Mouse (Mus musculus) kidney, embryonic 14.5 days (tissue): Measurements from ENCODE around the gene Bmp2k. TPM values are rescaled to one million over a fixed set of nuclear protein-coding genes. Genes with fewer than 3 reads are reported as not detected.

ENCODE experiments used
- ATAC-seq: fragments of 200-750 bp; cut with Nextera tagmentation; 2 replicates; pipeline ENCODE4 v1.8.0; 2017; ENCODE audit warnings: moderate number of reproducible peaks, mild to moderate bottlenecking, moderate TSS enrichment, moderate library complexity; ENCODE audit not compliant: low FRiP score, low TSS enrichment
- H3K27ac ChIP-seq: fragments of 300-500 bp; sonication (generic); 2 replicates; pipeline ENCODE4 v1.5.1; 2014; ENCODE audit warnings: low read depth, mild to moderate bottlenecking, low read length, moderate library complexity, mixed read lengths
- H3K27me3 ChIP-seq: fragments of 300-500 bp; sonication (generic); 2 replicates; pipeline ENCODE4 v1.6.1; 2014; ENCODE audit warnings: mild to moderate bottlenecking, low read length; ENCODE audit not compliant: control insufficient read depth, insufficient read depth
- H3K36me3 ChIP-seq: fragments of 300-500 bp; sonication (generic); 2 replicates; pipeline ENCODE4 v1.6.1; 2014; ENCODE audit warnings: low read length, mixed read lengths; ENCODE audit not compliant: control insufficient read depth, insufficient read depth
- H3K4me1 ChIP-seq: fragments of 300-500 bp; sonication (generic); 2 replicates; pipeline ENCODE4 v1.6.1; 2014; ENCODE audit warnings: low read length, mixed read lengths; ENCODE audit not compliant: control insufficient read depth, insufficient read depth
- H3K4me2 ChIP-seq: fragments of 300-500 bp; sonication (generic); replicated peaks from 2 replicates; pipeline ENCODE4 v1.6.1; 2014; ENCODE audit warnings: low read depth, mild to moderate bottlenecking, low read length
- H3K4me3 ChIP-seq: fragments of 300-500 bp; sonication (generic); 2 replicates; pipeline ENCODE4 v1.5.1; 2014; ENCODE audit warnings: mild to moderate bottlenecking, low read length
- H3K9ac ChIP-seq: fragments of 300-500 bp; sonication (generic); 2 replicates; pipeline ENCODE4 v1.6.1; 2014; ENCODE audit warnings: low read depth, mild to moderate bottlenecking, low read length, moderate library complexity
- H3K9me3 ChIP-seq: fragments of 300-500 bp; sonication (generic); 2 replicates; pipeline ENCODE4 v1.6.1; 2016; ENCODE audit warnings: low read length; ENCODE audit not compliant: control insufficient read depth
- WGBS: fragments of 180-500 bp; shearing (Covaris S2); extraction: QIAGEN DNeasy Blood & Tissue Kit; methylation state at CpG from one replicate; pipeline ENCODE4 v1.1.7; 2014; 5-methylcytosine and 5-hydroxymethylcytosine counted together
- polyA plus RNA-seq: library from polyadenylated mRNA; unstranded; fragments of >200 nt; fragmentation: Nextera tagmentation; extraction: Ambion mirVana; gene quantifications from 2 replicates; pipeline ENCODE4 v1.2.1, GENCODE M21; 2014

The Bmp2k gene
- polyA plus RNA-seq = 9.7 and 10.9 TPM in 2 replicates

DNA sequence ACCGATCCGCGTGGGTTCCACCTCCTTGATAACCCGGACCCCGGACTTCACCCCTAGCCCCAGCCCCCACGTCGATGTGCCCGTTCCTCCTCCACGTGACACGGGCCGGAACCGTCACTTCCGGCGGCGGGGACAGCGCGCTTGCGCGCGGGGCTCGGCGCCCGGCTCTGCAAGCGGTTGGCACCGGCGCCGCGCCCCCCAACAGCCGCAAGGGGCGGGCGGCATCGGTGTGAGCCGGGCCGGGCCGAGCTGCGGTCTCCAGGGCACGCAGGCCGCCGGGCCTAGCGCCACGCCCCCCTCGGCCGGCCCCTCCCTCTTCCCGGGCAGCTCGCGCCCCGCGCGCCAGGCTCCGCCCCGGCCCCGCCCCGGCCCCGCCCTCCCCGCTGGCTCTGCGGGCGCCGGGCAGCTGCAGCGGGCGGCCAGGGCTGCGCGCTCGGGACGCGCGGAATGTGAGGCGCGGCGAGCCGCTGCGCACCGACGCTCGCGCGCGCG lies at the start of gene Bmp2k:
Gene Bmp2k, plus strand, starts transcription at position 380 of the 492 bp plus-strand sequence.
- H3K4me2 ChIP-seq = peak within 1 kb of the TSS; percentile 81
- H3K36me3 ChIP-seq = no peaks in the 10 kb centered on the region
- WGBS = 0% methylated on average over 46 of the region's 78 CpGs
- H3K27ac ChIP-seq = peak within 1 kb of the TSS; percentile 93
- H3K4me3 ChIP-seq = peak within 1 kb of the TSS; percentile 86
- H3K9ac ChIP-seq = peak within 1 kb of the TSS; percentile 83
- H3K4me1 ChIP-seq = peaks cover 6% of the 10 kb centered on the region
- H3K27me3 ChIP-seq = no peaks in the 10 kb centered on the region
- no peaks in the 10 kb centered on the region for H3K9me3 ChIP-seq
- peak; percentile 95 for ATAC-seq

DNA sequence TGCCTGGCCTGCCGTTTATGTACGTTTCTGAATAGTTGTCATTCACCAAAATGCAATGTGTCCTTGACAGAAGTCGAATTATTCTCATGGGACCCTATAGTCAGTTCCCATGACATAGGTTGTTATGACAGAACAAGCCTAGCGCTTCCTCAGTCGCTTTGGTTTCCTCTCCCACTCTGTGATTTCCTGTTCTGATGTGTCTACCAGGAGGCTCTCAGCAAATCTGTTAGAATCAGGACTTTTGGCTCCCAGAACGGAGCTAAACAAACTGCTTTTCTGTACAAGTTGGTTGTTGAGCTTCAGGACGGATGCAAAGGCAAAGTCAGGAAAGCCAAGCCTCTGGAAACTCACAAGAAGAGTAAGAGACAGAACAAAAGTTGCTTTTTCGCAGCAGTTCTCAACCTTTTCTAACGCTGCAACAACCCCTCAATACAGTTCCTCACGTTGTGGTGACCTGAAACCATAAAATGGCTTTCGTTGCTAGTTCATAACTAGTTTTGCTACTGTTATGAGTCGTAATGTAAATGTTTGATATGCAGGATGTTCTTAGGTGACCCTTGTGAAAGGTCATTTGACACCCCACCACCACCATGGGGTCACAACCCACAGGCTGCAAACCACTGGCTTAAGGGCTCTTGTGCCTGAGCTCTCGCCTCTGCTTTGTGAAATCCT lies 48.5 kb upstream of the Bmp2k start:
- ATAC-seq = no peak
- no peak overlapping the region for H3K9ac ChIP-seq
- no peaks in the 10 kb centered on the region for H3K27me3 ChIP-seq
- H3K4me3 ChIP-seq = no peak overlapping the region
- no peak overlapping the region for H3K27ac ChIP-seq
- no peak overlapping the region for H3K4me2 ChIP-seq
- 81% methylated on average over 13 of the region's 13 CpGs for WGBS
- H3K4me1 ChIP-seq = no peaks in the 10 kb centered on the region
- no peaks in the 10 kb centered on the region for H3K36me3 ChIP-seq
- H3K9me3 ChIP-seq = no peaks in the 10 kb centered on the region

DNA sequence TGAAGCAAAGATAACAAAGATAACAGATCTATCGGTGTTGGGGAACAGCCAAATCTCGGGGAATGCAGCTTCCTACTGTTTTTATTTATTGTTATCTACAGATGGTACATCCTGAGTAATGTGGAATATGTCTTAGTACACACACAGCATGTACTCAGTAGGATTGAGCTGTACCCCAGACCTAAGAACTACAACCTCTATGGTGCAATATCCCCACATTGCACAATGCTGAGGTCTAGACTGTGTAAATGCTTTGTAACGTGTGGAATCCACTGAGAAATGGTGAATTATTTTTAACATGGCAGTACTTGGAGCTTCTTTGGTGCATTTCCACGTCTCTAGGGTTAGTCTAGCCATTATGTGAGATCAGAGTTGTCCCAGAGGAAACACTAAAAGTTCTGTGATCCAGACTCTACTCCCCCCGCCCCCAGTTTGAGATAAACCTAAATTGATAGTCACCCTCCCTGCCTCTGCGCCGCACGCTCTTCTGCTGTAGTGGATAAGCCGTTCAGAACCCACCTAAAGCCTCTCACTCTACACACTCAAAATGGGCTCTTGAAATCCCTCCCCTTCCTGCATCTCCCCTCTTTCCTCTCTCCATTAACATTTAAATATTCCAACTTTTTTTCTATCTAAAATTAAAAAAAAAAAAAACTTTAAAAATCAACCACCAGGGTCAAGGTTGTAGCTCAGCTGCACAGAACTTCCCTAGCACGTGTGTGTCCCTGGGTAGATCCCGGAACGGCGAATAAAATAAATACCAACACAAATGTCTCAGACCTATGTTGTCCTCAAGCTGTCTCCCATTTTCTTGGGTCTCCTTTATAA lies 47.4 kb upstream of the Bmp2k start:
- no peaks in the 10 kb centered on the region for H3K27me3 ChIP-seq
- H3K4me2 ChIP-seq = no peak overlapping the region
- WGBS = 91% methylated on average over 13 of the region's 13 CpGs
- no peaks in the 10 kb centered on the region for H3K4me1 ChIP-seq
- no peaks in the 10 kb centered on the region for H3K9me3 ChIP-seq
- H3K27ac ChIP-seq = no peak overlapping the region
- no peak overlapping the region for H3K4me3 ChIP-seq
- H3K9ac ChIP-seq = no peak overlapping the region
- ATAC-seq = no peak
- no peaks in the 10 kb centered on the region for H3K36me3 ChIP-seq

DNA sequence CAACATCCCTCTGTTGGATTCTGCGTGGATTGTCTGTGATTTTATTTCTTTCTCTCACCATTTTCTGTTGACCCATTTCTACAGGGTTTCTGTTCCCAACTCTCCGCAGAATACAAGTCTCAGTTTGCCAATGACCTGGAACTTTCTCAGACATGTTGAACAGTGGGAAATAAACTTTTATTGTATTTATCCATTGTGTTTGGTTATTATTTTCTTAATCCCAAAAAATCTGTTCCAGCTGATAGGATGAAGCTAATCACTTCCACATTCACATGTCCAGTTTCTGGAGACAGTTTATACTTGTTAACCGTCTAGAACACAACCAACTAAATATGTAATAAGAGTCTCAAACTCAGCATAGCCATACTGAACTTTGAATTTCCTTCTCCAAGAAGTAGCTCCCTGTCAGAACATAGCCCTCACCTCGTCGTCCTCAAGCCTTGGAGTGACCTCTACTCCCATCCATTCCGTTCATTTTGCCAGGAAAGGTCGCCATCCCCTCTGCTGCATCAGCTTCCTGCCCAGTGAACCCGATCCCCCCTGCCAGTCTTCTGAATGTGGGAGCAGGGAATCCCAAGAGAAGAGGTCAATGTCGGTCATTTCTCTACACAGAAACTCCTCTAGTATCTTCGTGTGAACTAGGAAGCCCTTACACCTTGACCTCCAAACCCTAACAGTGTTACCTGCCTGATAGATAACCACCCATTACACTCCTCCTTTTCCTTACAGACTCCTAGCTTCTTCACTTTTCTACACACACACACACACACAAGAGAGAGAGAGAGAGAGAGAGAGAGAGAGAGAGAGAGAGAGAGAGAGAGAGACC lies 46.6 kb upstream of the Bmp2k start:
- H3K27ac ChIP-seq = no peak overlapping the region
- no peaks in the 10 kb centered on the region for H3K27me3 ChIP-seq
- no peak for ATAC-seq
- WGBS = 53% methylated on average over 10 of the region's 10 CpGs
- no peaks in the 10 kb centered on the region for H3K36me3 ChIP-seq
- H3K9me3 ChIP-seq = no peaks in the 10 kb centered on the region
- no peak overlapping the region for H3K4me3 ChIP-seq
- H3K4me2 ChIP-seq = no peak overlapping the region
- no peak overlapping the region for H3K9ac ChIP-seq
- no peaks in the 10 kb centered on the region for H3K4me1 ChIP-seq

DNA sequence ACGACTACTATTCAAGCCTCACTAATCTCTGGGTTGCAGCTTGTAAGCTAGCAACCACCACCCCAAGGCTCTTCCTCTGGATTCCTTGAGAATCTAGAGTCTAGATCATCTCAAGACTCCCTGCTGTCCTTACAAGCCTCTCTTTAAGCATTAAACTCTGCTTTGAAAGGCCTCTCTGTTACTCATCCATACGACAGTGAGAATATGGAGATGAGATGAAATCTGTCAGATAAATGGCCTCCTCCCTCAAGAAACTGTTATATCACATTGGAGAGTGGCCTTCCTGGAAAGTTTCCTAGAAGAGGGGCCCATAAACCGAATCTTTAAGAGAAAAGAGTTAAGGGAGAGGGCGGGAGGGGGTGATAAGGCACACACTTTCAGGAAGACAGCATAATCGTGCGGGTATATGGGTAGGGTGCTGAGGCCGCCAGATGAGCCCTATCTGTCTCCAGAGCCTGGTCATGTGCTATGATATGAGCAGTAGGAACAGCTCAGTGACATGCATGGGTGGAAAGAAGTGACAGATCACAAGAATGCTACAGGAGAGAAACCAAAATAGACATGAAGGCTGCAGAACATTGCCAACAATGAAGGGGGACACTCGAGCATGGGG lies 45.9 kb upstream of the Bmp2k start:
- no peaks in the 10 kb centered on the region for H3K27me3 ChIP-seq
- no peaks in the 10 kb centered on the region for H3K4me1 ChIP-seq
- H3K27ac ChIP-seq = no peak overlapping the region
- H3K4me3 ChIP-seq = no peak overlapping the region
- WGBS = 80% methylated on average over 8 of the region's 8 CpGs
- H3K9me3 ChIP-seq = no peaks in the 10 kb centered on the region
- H3K9ac ChIP-seq = no peak overlapping the region
- H3K4me2 ChIP-seq = no peak overlapping the region
- ATAC-seq = no peak
- H3K36me3 ChIP-seq = no peaks in the 10 kb centered on the region

DNA sequence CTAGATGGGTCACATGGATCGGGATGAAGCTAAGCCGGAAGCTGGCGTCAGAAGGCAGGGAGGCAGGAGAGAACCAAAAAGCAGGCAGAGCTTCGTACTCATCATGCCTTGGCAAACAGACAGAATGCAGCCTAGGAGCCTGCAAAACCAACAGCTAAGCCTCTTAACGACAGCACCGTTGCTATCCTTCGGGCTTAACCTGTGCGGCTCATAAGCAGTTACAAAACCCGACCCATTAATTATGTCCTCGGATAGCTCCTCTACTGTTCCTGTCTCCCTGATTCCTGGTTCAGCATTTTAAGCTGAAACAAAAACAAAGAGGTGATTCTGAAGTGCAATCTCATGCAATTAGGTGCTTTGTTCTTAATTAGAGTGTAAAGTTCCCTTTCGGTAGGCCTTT lies 43.4 kb upstream of the Bmp2k start:
- no peak overlapping the region for H3K4me3 ChIP-seq
- H3K9me3 ChIP-seq = no peaks in the 10 kb centered on the region
- H3K27me3 ChIP-seq = no peaks in the 10 kb centered on the region
- H3K4me2 ChIP-seq = no peak overlapping the region
- no peaks in the 10 kb centered on the region for H3K4me1 ChIP-seq
- no peaks in the 10 kb centered on the region for H3K36me3 ChIP-seq
- no peak overlapping the region for H3K27ac ChIP-seq
- 35% methylated on average over 11 of the region's 11 CpGs for WGBS
- H3K9ac ChIP-seq = no peak overlapping the region
- ATAC-seq = no peak

DNA sequence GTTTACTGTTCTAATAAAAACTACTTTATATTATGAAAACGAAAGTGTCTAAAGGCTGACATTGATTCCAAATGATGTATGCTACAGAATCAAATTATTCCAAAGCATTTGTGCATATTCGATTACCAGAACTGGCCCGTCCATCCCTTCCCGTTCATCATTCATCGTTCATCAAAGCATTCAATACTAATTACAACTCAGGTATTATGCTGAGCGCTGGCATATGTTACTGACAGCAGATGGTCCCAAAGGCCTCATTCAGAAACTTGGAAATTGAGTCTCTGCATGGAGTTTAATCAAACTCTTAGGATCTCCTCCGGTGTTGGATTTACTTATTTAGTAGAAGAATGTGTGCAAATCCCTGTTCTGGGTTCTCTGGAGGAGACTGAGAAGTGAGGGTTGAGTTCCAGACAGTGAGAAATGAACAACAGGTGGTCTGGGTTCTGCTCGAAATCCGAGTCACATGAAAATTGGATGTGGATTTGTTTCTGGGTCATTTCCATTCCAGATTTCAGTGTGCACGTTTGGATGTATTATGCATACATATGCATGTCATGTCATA lies 42.9 kb upstream of the Bmp2k start:
- no peak for ATAC-seq
- Histone ChIP-seq H3K36me3 (no peaks in the 10 kb centered on the region), H3K27me3 (no peaks in the 10 kb centered on the region), H3K4me3 (no peak overlapping the region), H3K9ac (no peak overlapping the region), H3K4me2 (no peak overlapping the region), H3K4me1 (no peaks in the 10 kb centered on the region), H3K9me3 (no peaks in the 10 kb centered on the region), H3K27ac (no peak overlapping the region)
- 89% methylated on average over 10 of the region's 10 CpGs for WGBS

DNA sequence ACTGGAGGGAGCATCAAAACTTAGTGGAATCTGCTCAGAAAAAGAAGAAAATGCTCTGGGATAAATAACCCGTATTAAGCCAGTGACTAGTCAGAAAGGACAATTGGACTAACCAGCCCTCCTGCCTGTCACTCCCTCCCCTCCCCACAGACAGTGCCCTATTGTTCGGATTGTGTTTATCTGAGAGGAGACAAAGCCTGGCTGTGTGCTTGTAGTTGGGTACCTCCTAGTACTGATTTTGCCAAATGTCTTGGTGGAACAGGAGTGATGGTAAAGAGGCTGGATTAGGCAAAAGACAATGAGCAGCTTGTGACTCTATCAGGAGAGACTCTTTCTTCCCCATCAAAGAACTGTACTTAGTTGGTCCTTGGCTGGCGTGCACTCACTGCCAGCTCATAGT lies 40.6 kb upstream of the Bmp2k start:
- no peak overlapping the region for H3K27ac ChIP-seq
- no peak overlapping the region for H3K4me3 ChIP-seq
- whole genome bisulfite sequencing = 83% methylated on average over 3 of the region's 3 CpGs
- no peaks in the 10 kb centered on the region for H3K36me3 ChIP-seq
- H3K27me3 ChIP-seq = no peaks in the 10 kb centered on the region
- no peak overlapping the region for H3K9ac ChIP-seq
- ATAC-seq = no peak
- H3K4me2 ChIP-seq = no peak overlapping the region
- H3K9me3 ChIP-seq = no peaks in the 10 kb centered on the region
- no peaks in the 10 kb centered on the region for H3K4me1 ChIP-seq
